ENCODE assay signal across 10 mouse cellular contexts in genomic region chr19:53836569-53837454, GRCm38 (mm10). TPM values are rescaled to one million over a fixed set of nuclear protein-coding genes. Genes with fewer than 3 reads are reported as not detected.
DNase-seq lines count a peak whose midpoint lies in the region; ATAC-seq and TF ChIP-seq lines count a peak whose summit lies in the region.
"Had no signal": no experiment of that assay in that cellular context is flagged by ENCODE, and none has a peak within 500 bp of the region (broad histone marks: within the 10 kb centered on the region; RNA-seq: fewer than 3 reads in every experiment).

No protein-coding gene starts in this region.

- H3K36me3 ChIP-seq in kidney, adult 2 months (ENCODE audit: control insufficient read depth, insufficient read depth, low read length) = no peaks in the 10 kb centered on the region
- H3K36me3 ChIP-seq in kidney, embryonic 14.5 days (ENCODE audit: control insufficient read depth, insufficient read depth, low read length) = no peaks in the 10 kb centered on the region
- no peaks in the 10 kb centered on the region for H3K36me3 ChIP-seq in forebrain, embryonic 11.5 days (ENCODE audit: control insufficient read depth, insufficient read depth, low read length)
- no peaks in the 10 kb centered on the region for H3K36me3 ChIP-seq in limb, embryonic 10.5 days

- peak; percentile 66 for DNase-seq in kidney, adult 2 months
- peak; percentile 84 for DNase-seq in brain, adult 2 months (ENCODE audit: low read depth, low spot score)
- no peak for DNase-seq in forebrain, embryonic 11.5 days (ENCODE audit: low spot score)
- DNase-seq in limb, embryonic 10.5 days (ENCODE audit: low spot score) = no peak
- no peak for DNase-seq in thymus, adult 18-20 months
- no peak for DNase-seq in lung, postnatal 25 days (ENCODE audit: low spot score)
- DNase-seq in lung, postnatal 14 days = no peak
- DNase-seq: thymus, postnatal 25 days had no signal

- 40% methylated on average over 6 of the region's 6 CpGs for WGBS in kidney, adult 2 months
- WGBS in kidney, embryonic 14.5 days = 30% methylated on average over 6 of the region's 6 CpGs
- 40% methylated on average over 6 of the region's 6 CpGs for WGBS in forebrain, embryonic 11.5 days
- 26% methylated on average over 6 of the region's 6 CpGs for WGBS in limb, embryonic 10.5 days

- H3K27me3 ChIP-seq in kidney, adult 2 months (replicated peaks; ENCODE audit: control insufficient read depth, insufficient read depth, low read length) = no peaks in the 10 kb centered on the region
- no peaks in the 10 kb centered on the region for H3K27me3 ChIP-seq in kidney, embryonic 14.5 days (ENCODE audit: control insufficient read depth, insufficient read depth, low read length)
- H3K27me3 ChIP-seq in forebrain, embryonic 11.5 days (ENCODE audit: control insufficient read depth, insufficient read depth, low read length) = no peaks in the 10 kb centered on the region
- no peaks in the 10 kb centered on the region for H3K27me3 ChIP-seq in limb, embryonic 10.5 days (ENCODE audit: low read depth, poor library complexity, severe bottlenecking)

- no peak for TF ChIP-seq POLR2A in kidney, adult 2 months (IDR thresholded peaks at IDR 0.05; ENCODE audit: low read depth, low read length)

- peak overlapping the region; percentile 29 for H3K27ac ChIP-seq in kidney, adult 2 months (ENCODE audit: insufficient read depth, low read depth, low read length)
- H3K27ac ChIP-seq in kidney, embryonic 14.5 days (ENCODE audit: low read depth, low read length) = no peak overlapping the region
- peak overlapping the region; percentile 61; the same call in 1 of the 2 replicates for H3K27ac ChIP-seq in forebrain, embryonic 11.5 days (ENCODE audit: low read depth, low read length)
- peak overlapping the region; percentile 53; the same call in 1 of the 2 replicates for H3K27ac ChIP-seq in limb, embryonic 10.5 days

- H3K9ac ChIP-seq in kidney, embryonic 14.5 days (ENCODE audit: low read depth, low read length) = no peak overlapping the region
- H3K9ac ChIP-seq in forebrain, embryonic 11.5 days (ENCODE audit: low read length) = no peak overlapping the region

- H3K4me2 ChIP-seq in kidney, embryonic 14.5 days (replicated peaks; ENCODE audit: low read depth, low read length) = no peak overlapping the region
- no peak overlapping the region for H3K4me2 ChIP-seq in forebrain, embryonic 11.5 days (ENCODE audit: low read depth, low read length, severe bottlenecking)

- no peak for ATAC-seq in kidney, embryonic 14.5 days (ENCODE audit: low FRiP score, low TSS enrichment)
- ATAC-seq in forebrain, embryonic 11.5 days (replicated peaks; ENCODE audit: low FRiP score) = no peak
- ATAC-seq: inflammation-experienced regulatory T-cells, adult 6 months had no signal

- no peak overlapping the region for H3K4me3 ChIP-seq in kidney, adult 2 months (ENCODE audit: insufficient read depth, low read depth, low read length)
- H3K4me3 ChIP-seq in kidney, embryonic 14.5 days (ENCODE audit: low read length) = no peak overlapping the region
- H3K4me3 ChIP-seq in forebrain, embryonic 11.5 days (ENCODE audit: low read depth, low read length) = no peak overlapping the region
- H3K4me3 ChIP-seq in limb, embryonic 10.5 days = no peak overlapping the region; the same call in 1 of the 2 replicates

- TF ChIP-seq CTCF in kidney, adult 2 months (conservative IDR thresholded peaks at IDR 0.05; ENCODE audit: insufficient read depth, insufficient read length, low read depth, low read length) = no peak

- H3K4me1 ChIP-seq in kidney, adult 2 months (ENCODE audit: control insufficient read depth, insufficient read depth, low read length) = peaks cover 10% of the 10 kb centered on the region
- peaks cover 17% of the 10 kb centered on the region; the same call in 1 of the 2 replicates for H3K4me1 ChIP-seq in kidney, embryonic 14.5 days (ENCODE audit: control insufficient read depth, insufficient read depth, low read length)
- H3K4me1 ChIP-seq in forebrain, embryonic 11.5 days (replicated peaks; ENCODE audit: control insufficient read depth, insufficient read depth, low read length) = peaks cover 4% of the 10 kb centered on the region; the same call in 1 of the 2 replicates
- peaks cover 49% of the 10 kb centered on the region for H3K4me1 ChIP-seq in limb, embryonic 10.5 days

- H3K9me3 ChIP-seq in kidney, embryonic 14.5 days (ENCODE audit: control insufficient read depth, low read length) = no peaks in the 10 kb centered on the region
- H3K9me3 ChIP-seq in forebrain, embryonic 11.5 days (ENCODE audit: control insufficient read depth, low read length) = no peaks in the 10 kb centered on the region
- no peaks in the 10 kb centered on the region for H3K9me3 ChIP-seq in limb, embryonic 10.5 days (replicated peaks)

RNA-seq across cellular contexts. Expression of gene Pdcd4, which starts 55.2 kb away (rescaled TPM):
- 6.4 and 10.3 TPM in 2 replicates for polyA plus RNA-seq in kidney, adult 2 months (2012; rRNA removed)
- 134 and 136 TPM in 2 replicates for polyA plus RNA-seq in kidney, embryonic 14.5 days (2014; fragmentation: Nextera tagmentation; extraction: Ambion mirVana)
- 84.0 and 90.6 TPM in 2 replicates for polyA plus RNA-seq in forebrain, embryonic 11.5 days (2014; fragmentation: Nextera tagmentation; extraction: Ambion mirVana)
- polyA plus RNA-seq in limb, embryonic 10.5 days (2016; fragmentation: Nextera tagmentation; extraction: Ambion mirVana) = 38.1 and 56.1 TPM in 2 replicates

Comparison
In these comparisons a context has a peak if more than half of its experiments do, and no peak if none do; other contexts are left out.
1. DNase-seq: peak in kidney, adult 2 months (single experiment) and brain, adult 2 months (single experiment); none in forebrain, embryonic 11.5 days (single experiment), limb, embryonic 10.5 days (single experiment), thymus, adult 18-20 months (0 of 2), lung, postnatal 25 days (single experiment) and lung, postnatal 14 days (single experiment).